Mouse (Mus musculus) C2C12 (cell line): ENCODE data around the gene Zfp638.

ENCODE experiments used
- CEBPB ChIP-seq: IDR thresholded peaks from one replicate; pipeline ENCODE4 v1.6.1; 2011; ENCODE audit warnings: low read depth, mild to moderate bottlenecking, control low read depth, moderate library complexity
- CTCF ChIP-seq: IDR thresholded peaks from one replicate; pipeline ENCODE4 v1.5.1; 2011; ENCODE audit not compliant: control insufficient read depth, insufficient read depth, insufficient read length
- MYOD1 ChIP-seq: IDR thresholded peaks from one replicate; pipeline ENCODE4 v1.6.1; 2011; ENCODE audit warnings: low read depth; ENCODE audit not compliant: control insufficient read depth, insufficient read length

DNA sequence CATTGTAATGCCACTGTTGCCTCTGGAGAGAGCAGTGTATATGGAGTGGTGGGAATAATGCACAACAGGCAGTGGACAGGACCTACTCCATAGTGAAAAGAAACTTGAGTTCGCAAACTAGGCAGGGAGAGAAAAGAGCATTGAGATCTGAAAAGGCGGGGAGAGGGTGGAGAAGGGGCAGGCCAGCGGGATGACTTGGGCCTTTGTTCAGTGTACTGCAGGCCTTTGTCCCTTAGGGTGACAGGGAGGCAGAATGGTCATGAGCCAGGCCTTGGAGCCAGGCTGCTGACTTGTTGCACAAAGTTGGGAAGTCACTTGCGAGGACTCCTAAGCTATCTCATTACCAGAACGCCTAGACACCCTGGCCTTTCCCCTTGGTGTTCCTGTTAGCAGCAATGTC, 9.4 kb upstream of the Zfp638 start:
- TF ChIP-seq CTCF = no peak
- no peak for TF ChIP-seq MYOD1
- no peak for TF ChIP-seq CEBPB
